Mouse (Mus musculus): Measurements from ENCODE around the gene Prex1.

DNA sequence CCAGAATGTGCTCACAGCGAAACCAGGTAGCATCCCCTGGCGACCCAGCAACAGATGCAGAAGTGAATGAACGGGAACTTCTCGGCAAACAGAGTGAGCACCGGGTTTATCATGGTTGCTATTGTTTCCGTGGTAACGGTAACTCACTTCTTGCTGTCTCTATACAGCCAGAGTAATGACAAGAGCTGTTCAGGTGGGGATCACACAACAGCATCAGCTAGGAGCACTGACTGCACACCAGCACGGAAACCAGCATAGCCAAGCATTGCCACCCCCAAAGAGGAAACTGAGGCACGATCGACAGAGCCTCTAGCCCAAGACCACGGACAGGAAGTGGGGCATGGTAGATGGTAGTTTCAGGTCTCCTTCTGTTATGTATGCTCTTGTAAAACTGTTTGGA lies 88.4 kb downstream of the Prex1 start:
- TF ChIP-seq CTCF (IDR thresholded peaks at IDR 0.05; ENCODE audit: low read depth, low read length) (no peak), GATA1 (IDR thresholded peaks at IDR 0.05; ENCODE audit: borderline replicate concordance, low read length) (no peak), TAL1 (conservative IDR thresholded peaks at IDR 0.05; ENCODE audit: low read depth, low read length) (no peak)
